Mouse (Mus musculus): ENCODE data around the gene Golga2. TPM values are rescaled to one million over a fixed set of nuclear protein-coding genes. Genes with fewer than 3 reads are reported as not detected.

Gene Golga2
- polyA plus RNA-seq, 1 experiment from 2014 or later: 27.4 TPM

DNA sequence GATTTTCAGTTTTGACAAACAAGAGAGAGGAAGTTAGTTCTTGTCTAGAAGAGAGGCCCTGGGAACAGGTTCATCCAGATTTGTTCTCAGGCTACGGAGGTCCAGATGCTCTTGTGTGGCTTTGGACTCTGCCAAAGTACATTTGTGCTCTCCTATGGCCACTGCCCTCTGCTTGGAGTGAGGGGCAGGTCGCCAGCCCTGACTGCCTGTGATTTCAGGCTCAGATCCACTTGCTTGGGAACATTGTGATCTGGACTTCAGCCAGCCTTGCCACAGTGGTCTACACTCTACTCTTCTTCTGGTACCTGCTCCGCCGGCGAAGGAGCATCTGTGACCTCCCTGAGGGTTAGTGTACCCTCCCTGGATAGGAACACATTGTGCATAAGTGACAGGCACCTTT is 34.5 kb upstream of the Golga2 start:
- Histone ChIP-seq H3K9ac (ENCODE audit: low read length) (no peak overlapping the region), H3K4me3 (ENCODE audit: low read length) (no peak overlapping the region), H3K4me2 (ENCODE audit: low read depth, low read length) (no peak overlapping the region), H3K36me3 (ENCODE audit: control insufficient read depth, insufficient read depth) (peaks cover 52% of the 10 kb centered on the region), H3K27ac (ENCODE audit: low read length) (no peak overlapping the region), H3K9me3 (replicated peaks; ENCODE audit: control insufficient read depth, low read length) (no peaks in the 10 kb centered on the region), H3K4me1 (ENCODE audit: control insufficient read depth, insufficient read depth, low read length) (no peaks in the 10 kb centered on the region), H3K27me3 (ENCODE audit: control insufficient read depth, insufficient read depth, low read length) (no peaks in the 10 kb centered on the region)
- WGBS: 85% methylated on average over 5 of the region's 5 CpGs
- ATAC-seq (replicated peaks; ENCODE audit: extremely low read depth, insufficient read depth, low FRiP score): no peak

DNA sequence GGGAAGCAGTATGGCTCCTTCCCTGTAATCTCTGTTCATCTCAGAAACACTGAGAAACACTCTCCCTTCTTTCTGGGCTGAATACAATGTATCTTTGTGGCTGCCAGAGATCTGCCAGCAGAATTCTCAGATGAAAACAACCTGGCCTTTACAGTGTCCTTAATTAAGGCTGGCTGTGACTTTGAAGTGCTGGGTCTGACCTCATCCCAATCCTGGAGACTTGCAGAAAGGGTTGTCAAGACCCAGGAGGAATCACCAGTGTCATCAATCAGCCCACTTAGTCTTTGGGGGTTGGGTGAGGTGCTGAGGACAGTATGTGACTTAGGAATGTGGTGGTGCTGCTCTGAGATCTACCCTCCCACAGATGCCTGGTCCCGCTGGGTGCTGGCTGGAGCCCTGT is 33.8 kb upstream of the Golga2 start:
- H3K9me3 ChIP-seq (replicated peaks; ENCODE audit: control insufficient read depth, low read length): no peaks in the 10 kb centered on the region
- no peaks in the 10 kb centered on the region for H3K27me3 ChIP-seq (ENCODE audit: control insufficient read depth, insufficient read depth, low read length)
- no peak overlapping the region for H3K4me3 ChIP-seq (ENCODE audit: low read length)
- no peak for ATAC-seq (replicated peaks; ENCODE audit: extremely low read depth, insufficient read depth, low FRiP score)
- H3K9ac ChIP-seq (ENCODE audit: low read length): no peak overlapping the region
- H3K27ac ChIP-seq (ENCODE audit: low read length): no peak overlapping the region
- no peaks in the 10 kb centered on the region for H3K4me1 ChIP-seq (ENCODE audit: control insufficient read depth, insufficient read depth, low read length)
- no peak overlapping the region for H3K4me2 ChIP-seq (ENCODE audit: low read depth, low read length)
- 72% methylated on average over 1 of the region's 1 CpGs for WGBS
- peaks cover 54% of the 10 kb centered on the region for H3K36me3 ChIP-seq (ENCODE audit: control insufficient read depth, insufficient read depth)

DNA sequence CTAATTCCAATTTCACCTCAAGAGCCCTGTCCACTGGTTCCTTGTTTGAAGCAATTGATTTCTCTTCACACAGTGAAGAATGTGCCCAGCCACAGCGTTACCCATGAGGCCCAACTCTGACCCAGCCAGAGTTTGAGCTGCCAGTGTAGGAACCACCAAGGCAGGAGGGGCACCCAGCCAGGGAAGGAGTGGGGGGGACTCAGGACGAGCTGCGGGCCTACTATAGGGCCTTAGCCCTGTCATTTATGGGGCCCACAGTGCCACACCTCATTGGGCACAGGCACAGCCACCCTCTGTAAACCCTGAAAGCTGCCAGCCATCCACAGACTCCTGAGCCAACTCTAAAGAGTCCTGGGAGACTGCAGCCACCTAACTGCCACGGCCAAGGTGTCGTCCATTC is 32.6 kb upstream of the Golga2 start:
- no peaks in the 10 kb centered on the region for H3K9me3 ChIP-seq (replicated peaks; ENCODE audit: control insufficient read depth, low read length)
- peaks cover 45% of the 10 kb centered on the region for H3K36me3 ChIP-seq (ENCODE audit: control insufficient read depth, insufficient read depth)
- H3K4me2 ChIP-seq (ENCODE audit: low read depth, low read length): no peak overlapping the region
- peaks cover 7% of the 10 kb centered on the region for H3K4me1 ChIP-seq (ENCODE audit: control insufficient read depth, insufficient read depth, low read length)
- WGBS: 86% methylated on average over 5 of the region's 5 CpGs
- ATAC-seq (replicated peaks; ENCODE audit: extremely low read depth, insufficient read depth, low FRiP score): no peak
- no peak overlapping the region for H3K27ac ChIP-seq (ENCODE audit: low read length)
- no peaks in the 10 kb centered on the region for H3K27me3 ChIP-seq (ENCODE audit: control insufficient read depth, insufficient read depth, low read length)
- no peak overlapping the region for H3K9ac ChIP-seq (ENCODE audit: low read length)
- no peak overlapping the region for H3K4me3 ChIP-seq (ENCODE audit: low read length)

DNA sequence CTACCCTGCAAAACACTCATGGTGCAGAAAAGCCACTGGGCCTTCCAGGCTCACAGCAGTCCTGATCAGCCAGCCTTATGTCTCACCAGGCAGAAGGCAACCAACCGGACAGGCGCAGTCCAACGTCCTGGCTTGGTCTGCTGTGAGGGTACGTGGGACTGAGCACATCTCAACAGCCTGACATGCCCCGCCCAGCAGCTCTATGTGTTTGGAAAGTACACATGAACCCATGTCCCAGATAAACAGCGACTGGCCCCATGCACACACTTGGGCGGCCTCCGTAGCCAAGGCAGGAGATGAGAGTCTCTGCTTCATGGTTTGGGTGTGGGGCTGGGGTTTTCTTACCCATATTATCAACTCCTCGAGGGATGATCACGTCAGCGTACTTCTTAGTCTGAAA is 30.9 kb upstream of the Golga2 start:
- Histone ChIP-seq H3K27me3 (ENCODE audit: control insufficient read depth, insufficient read depth, low read length) (no peaks in the 10 kb centered on the region), H3K9me3 (replicated peaks; ENCODE audit: control insufficient read depth, low read length) (no peaks in the 10 kb centered on the region), H3K4me3 (ENCODE audit: low read length) (no peak overlapping the region), H3K9ac (ENCODE audit: low read length) (no peak overlapping the region), H3K4me2 (ENCODE audit: low read depth, low read length) (no peak overlapping the region), H3K27ac (ENCODE audit: low read length) (no peak overlapping the region), H3K36me3 (ENCODE audit: control insufficient read depth, insufficient read depth) (peaks cover 38% of the 10 kb centered on the region), H3K4me1 (ENCODE audit: control insufficient read depth, insufficient read depth, low read length) (peaks cover 7% of the 10 kb centered on the region)
- ATAC-seq (replicated peaks; ENCODE audit: extremely low read depth, insufficient read depth, low FRiP score): no peak
- 93% methylated on average over 11 of the region's 11 CpGs for WGBS

DNA sequence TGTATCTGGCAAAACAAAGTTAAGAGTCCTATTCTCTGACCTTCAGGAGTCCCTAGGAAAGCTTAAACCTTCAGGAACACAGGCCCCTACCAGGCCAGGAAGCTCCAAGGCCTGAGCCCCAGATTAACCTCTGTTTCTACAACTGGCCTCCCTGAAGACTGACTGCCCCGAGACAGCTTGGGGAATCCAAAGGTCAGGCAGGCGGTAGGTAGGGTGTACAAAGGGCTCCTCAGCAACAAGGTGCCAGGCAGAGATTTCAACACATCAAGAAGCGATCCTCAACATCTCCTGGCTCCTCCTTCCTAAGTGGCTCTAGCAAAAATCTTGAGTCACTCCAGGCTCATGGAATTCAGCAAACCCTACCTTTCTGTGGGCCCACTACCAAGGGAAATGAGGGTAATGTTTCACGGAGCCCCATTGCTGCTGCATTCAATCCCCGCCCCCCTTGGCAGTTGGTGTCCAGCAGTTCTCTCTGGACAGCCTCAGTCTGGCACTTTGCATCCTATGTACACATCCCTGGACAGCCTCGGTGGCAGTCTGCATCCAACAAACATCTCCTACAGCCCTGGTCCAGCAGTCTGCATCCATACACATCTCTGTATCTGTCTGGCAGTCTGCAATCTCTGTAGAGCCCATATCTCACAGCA is 28.2 kb upstream of the Golga2 start:
- peaks cover 21% of the 10 kb centered on the region for H3K36me3 ChIP-seq (ENCODE audit: control insufficient read depth, insufficient read depth)
- peak overlapping the region; percentile 83 for H3K4me2 ChIP-seq (ENCODE audit: low read depth, low read length)
- peak overlapping the region; percentile 80 for H3K9ac ChIP-seq (ENCODE audit: low read length)
- ATAC-seq (replicated peaks; ENCODE audit: extremely low read depth, insufficient read depth, low FRiP score): no peak
- no peak overlapping the region for H3K27ac ChIP-seq (ENCODE audit: low read length)
- no peaks in the 10 kb centered on the region for H3K27me3 ChIP-seq (ENCODE audit: control insufficient read depth, insufficient read depth, low read length)
- peaks cover 7% of the 10 kb centered on the region for H3K4me1 ChIP-seq (ENCODE audit: control insufficient read depth, insufficient read depth, low read length)
- no peaks in the 10 kb centered on the region for H3K9me3 ChIP-seq (replicated peaks; ENCODE audit: control insufficient read depth, low read length)
- WGBS: 47% methylated on average over 6 of the region's 6 CpGs
- H3K4me3 ChIP-seq (ENCODE audit: low read length): peak overlapping the region; percentile 78

DNA sequence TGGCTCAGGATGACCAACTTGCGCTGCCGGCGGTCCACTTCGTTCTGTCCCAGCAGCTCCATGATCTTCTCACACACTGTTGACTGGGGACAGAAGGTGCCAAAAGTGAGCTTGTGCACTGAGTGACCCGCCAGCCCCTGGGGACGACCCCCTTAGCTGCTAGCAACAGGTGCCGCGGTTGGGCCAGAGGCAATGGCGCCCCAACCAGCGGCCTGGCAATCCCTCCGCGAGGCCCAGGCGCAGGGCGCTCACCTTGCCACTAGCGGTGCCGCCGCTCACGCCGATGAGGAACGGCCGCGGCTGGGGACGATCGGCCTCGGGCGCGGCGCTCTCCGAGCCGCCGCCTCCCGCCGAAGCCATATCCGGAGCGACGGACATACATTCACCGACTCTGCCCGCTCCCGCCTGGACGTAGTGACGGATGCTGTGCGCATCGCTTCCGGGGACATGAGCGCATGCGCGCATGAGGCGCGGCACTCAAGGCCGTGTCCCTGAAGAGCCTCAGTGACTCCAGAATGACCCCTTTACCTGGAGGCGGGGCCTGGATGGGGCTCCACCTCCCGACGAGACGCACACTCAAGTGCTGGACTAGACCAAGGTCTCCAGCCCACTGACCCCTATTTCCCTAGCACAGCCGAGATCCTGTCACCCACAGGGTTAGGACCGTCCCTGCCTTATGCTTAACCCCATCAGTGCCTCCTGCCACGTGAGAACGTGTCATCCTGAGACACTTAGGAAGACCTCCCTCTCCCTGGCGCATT is 27.3 kb upstream of the Golga2 start, which contains the start of gene Uck1:
Gene Uck1 (minus strand): TSS at position 503 of the 761 bp plus-strand sequence.
- no peaks in the 10 kb centered on the region for H3K27me3 ChIP-seq (ENCODE audit: control insufficient read depth, insufficient read depth, low read length)
- WGBS: 1% methylated on average over 59 of the region's 59 CpGs
- peak; percentile 95 for ATAC-seq (replicated peaks; ENCODE audit: extremely low read depth, insufficient read depth, low FRiP score)
- peaks cover 7% of the 10 kb centered on the region for H3K4me1 ChIP-seq (ENCODE audit: control insufficient read depth, insufficient read depth, low read length)
- peak within 1 kb of the TSS; percentile 80 for H3K9ac ChIP-seq (ENCODE audit: low read length)
- H3K4me3 ChIP-seq (ENCODE audit: low read length): peak within 1 kb of the TSS; percentile 78
- peaks cover 17% of the 10 kb centered on the region for H3K36me3 ChIP-seq (ENCODE audit: control insufficient read depth, insufficient read depth)
- peak within 1 kb of the TSS; percentile 41; the same call in 1 of the 2 replicates for H3K27ac ChIP-seq (ENCODE audit: low read length)
- no peaks in the 10 kb centered on the region for H3K9me3 ChIP-seq (replicated peaks; ENCODE audit: control insufficient read depth, low read length)
- peak within 1 kb of the TSS; percentile 83 for H3K4me2 ChIP-seq (ENCODE audit: low read depth, low read length)

DNA sequence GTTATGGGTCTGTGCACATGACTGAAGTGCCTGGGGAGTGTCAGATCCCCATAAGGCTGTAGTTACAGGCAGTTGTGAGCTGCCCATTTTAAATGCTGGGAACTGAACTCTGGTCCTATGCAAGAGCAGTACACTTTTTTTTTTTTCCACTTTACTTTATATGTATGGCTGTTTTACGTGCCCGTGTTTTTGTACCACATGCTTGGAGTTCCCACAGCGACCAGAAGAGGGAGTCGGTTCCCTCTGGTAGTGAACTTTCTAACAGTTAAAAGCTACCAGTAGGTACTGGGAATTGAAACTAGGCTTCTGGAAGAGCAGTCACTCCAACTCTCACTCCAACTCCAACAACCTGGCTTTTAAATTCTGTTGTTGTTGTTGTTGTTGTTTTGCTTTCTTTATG is 26.5 kb upstream of the Golga2 start:
- no peak overlapping the region for H3K27ac ChIP-seq (ENCODE audit: low read length)
- no peak overlapping the region for H3K4me3 ChIP-seq (ENCODE audit: low read length)
- no peak overlapping the region; the same call in 1 of the 2 replicates for H3K4me2 ChIP-seq (ENCODE audit: low read depth, low read length)
- no peaks in the 10 kb centered on the region for H3K9me3 ChIP-seq (replicated peaks; ENCODE audit: control insufficient read depth, low read length)
- peaks cover 17% of the 10 kb centered on the region for H3K36me3 ChIP-seq (ENCODE audit: control insufficient read depth, insufficient read depth)
- no peaks in the 10 kb centered on the region for H3K27me3 ChIP-seq (ENCODE audit: control insufficient read depth, insufficient read depth, low read length)
- no peak for ATAC-seq (replicated peaks; ENCODE audit: extremely low read depth, insufficient read depth, low FRiP score)
- H3K4me1 ChIP-seq (ENCODE audit: control insufficient read depth, insufficient read depth, low read length): peaks cover 7% of the 10 kb centered on the region
- H3K9ac ChIP-seq (ENCODE audit: low read length): no peak overlapping the region
- 31% methylated on average over 4 of the region's 4 CpGs for WGBS

DNA sequence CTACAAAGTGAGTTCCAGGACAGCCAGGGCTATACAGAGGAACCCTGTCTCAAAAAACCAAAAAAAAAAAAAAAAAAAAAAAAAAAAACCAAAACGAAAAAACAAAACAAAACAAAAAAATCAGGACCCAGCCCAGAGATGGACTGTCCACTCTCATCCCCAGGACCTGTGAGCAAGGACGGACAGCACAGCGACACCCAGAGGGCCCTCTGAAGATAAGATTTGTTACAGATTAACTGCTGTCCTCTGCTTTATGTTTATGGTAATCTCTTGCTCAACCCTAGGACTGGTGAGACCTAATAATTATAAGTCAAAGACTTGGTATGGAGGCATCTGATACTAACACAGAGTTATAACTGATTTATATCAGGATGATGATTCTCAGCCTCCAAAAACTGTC is 11.4 kb upstream of the Golga2 start:
- Histone ChIP-seq H3K36me3 (ENCODE audit: control insufficient read depth, insufficient read depth) (peaks cover 22% of the 10 kb centered on the region), H3K9me3 (replicated peaks; ENCODE audit: control insufficient read depth, low read length) (no peaks in the 10 kb centered on the region), H3K4me2 (ENCODE audit: low read depth, low read length) (no peak overlapping the region), H3K9ac (ENCODE audit: low read length) (no peak overlapping the region), H3K27ac (ENCODE audit: low read length) (no peak overlapping the region), H3K27me3 (ENCODE audit: control insufficient read depth, insufficient read depth, low read length) (no peaks in the 10 kb centered on the region), H3K4me1 (ENCODE audit: control insufficient read depth, insufficient read depth, low read length) (no peaks in the 10 kb centered on the region), H3K4me3 (ENCODE audit: low read length) (no peak overlapping the region)
- 79% methylated on average over 3 of the region's 3 CpGs for WGBS
- no peak for ATAC-seq (replicated peaks; ENCODE audit: extremely low read depth, insufficient read depth, low FRiP score)

DNA sequence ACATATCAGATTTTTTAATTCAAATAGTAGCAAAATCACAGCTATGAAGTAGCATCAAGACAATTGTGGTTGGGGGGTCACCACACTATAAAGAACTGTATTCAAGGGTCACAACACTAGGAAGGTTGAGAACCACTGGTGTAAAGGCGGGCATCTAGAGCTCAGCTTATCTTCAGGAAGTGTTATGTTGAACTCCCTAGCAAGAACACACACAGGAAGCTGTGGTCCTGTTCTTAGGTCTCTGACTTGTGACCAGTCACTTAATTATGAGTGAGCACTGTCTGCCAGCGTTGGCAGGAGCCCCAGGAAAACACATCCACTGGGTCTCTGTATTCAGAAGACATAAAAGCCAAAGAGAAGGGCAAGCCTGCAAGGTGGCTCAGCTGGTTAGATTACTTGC is 4.9 kb upstream of the Golga2 start:
- Histone ChIP-seq H3K4me3 (ENCODE audit: low read length) (no peak overlapping the region), H3K9ac (ENCODE audit: low read length) (no peak overlapping the region), H3K4me1 (ENCODE audit: control insufficient read depth, insufficient read depth, low read length) (peaks cover 10% of the 10 kb centered on the region), H3K27me3 (ENCODE audit: control insufficient read depth, insufficient read depth, low read length) (no peaks in the 10 kb centered on the region), H3K9me3 (replicated peaks; ENCODE audit: control insufficient read depth, low read length) (no peaks in the 10 kb centered on the region), H3K4me2 (ENCODE audit: low read depth, low read length) (no peak overlapping the region), H3K36me3 (ENCODE audit: control insufficient read depth, insufficient read depth) (peaks cover 28% of the 10 kb centered on the region), H3K27ac (ENCODE audit: low read length) (peak overlapping the region; percentile 50; the same call in 1 of the 2 replicates)
- 67% methylated on average over 2 of the region's 2 CpGs for WGBS
- ATAC-seq (replicated peaks; ENCODE audit: extremely low read depth, insufficient read depth, low FRiP score): no peak
